Mouse (Mus musculus): ENCODE measurements at regions not wholly inside any gene's neighbourhood (a gene's known extent, or its start where the extent isn't known, plus 50 kb on each side); places are given as distances from the start of the nearest gene placed in this dataset.

DNA sequence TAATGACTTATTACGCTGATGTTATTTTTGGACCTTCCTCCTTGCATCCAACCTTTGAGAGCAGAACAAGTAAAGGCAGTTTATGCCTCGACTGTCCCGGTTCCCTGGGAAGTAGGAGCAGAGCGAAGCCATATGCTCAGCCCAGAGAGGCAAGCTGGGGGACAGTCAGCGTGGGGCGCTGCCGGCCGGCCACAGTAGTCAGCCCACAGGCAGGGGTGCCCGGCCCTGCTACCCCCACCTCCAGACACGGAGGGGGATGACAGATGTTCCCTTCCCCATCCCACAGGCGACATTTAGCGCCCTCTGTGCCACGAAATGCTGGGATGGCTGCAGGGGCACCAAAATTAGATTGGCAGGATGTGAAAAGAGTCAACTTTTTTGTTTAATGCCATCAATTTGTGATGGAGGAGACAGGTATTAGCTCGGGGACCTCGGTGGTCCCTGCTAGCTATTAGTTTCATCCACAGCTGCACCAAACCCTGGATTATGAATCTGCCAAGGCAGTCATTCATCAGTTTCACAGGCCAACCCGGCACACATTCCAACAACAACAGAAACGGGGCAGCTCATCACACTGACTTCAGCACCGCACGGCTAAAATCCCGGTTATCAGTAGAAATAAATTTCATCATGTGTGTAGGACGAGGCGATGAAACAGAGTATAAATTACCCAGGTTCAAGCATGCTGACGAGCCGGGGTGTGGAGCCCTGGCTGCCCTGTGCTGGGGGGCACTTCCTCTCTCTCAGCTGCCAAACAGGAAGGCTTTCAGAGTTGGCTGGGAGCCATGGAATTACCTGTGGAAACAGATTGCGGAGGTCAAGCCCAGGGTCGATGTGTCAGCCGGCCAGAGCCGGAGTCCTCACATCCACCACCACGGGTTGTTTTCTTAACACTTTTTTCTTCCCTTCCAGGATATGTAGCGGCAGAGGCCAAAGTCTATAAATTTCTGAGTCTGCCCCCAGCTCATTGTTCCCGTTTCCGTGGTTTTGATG, 392.3 kb upstream of the Mgmt start:
- DNase-seq (ENCODE audit: low spot score in 2 of 2): no peak

DNA sequence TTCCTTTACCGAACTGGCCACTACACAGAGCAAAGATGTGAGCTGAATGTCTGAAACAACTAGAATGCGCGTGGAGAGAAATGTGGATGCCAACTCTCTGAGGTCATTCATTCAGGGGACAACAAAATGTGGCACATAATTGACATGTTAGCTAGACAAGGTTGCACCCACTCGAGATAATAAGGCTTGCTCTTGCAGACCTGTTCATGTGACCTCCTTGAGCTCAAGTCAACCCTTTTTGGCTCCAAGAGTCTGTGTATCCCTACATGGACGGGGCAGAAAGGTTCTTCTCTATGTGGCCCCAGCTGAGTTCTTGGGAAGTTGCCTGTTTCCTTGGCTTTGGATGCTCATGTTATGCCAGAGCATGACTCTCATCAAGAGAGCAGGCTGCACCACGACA, 383.0 kb upstream of the Mgmt start:
- DNase-seq (ENCODE audit: low spot score in 2 of 2): no peak

DNA sequence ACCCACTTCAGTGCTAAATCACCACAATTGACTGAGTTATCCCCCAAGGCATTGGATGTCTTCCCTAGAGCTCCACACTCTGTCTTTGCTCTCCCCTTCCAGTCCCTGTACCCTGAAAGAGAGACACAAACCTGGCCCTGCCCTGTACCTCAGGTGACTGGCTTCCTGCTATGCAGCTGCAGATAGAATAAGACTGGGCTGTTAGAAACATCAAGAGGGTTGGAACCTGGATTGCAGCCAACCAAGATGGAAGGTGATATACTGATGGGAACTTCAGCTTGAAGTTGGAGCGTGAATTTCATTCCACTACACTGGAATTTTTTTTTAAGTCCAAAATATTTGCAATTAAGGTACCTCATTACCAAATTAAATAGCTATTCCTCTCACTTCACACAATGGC, 379.0 kb upstream of the Mgmt start:
- DNase-seq (ENCODE audit: low spot score in 2 of 2): no peak

DNA sequence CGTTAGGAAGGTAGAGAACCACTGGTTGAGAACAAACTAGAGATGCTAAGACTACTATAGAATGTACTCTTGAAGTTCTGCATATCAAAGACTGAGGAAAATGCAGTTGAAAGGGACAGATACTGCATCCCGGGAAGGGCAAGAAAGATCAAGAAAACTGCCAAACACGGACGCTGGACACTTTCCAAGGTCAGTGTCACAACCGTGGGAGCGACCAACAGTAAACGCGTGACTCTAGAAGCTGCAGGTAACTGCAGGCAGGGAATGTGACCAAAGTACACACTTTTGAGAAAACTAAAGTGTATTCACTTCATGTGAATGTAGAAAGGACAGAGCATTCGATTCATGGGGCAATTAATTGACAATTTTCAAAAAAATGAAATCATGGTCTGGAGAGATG, 368.6 kb upstream of the Mgmt start:
- DNase-seq (ENCODE audit: low spot score in 2 of 2): no peak

DNA sequence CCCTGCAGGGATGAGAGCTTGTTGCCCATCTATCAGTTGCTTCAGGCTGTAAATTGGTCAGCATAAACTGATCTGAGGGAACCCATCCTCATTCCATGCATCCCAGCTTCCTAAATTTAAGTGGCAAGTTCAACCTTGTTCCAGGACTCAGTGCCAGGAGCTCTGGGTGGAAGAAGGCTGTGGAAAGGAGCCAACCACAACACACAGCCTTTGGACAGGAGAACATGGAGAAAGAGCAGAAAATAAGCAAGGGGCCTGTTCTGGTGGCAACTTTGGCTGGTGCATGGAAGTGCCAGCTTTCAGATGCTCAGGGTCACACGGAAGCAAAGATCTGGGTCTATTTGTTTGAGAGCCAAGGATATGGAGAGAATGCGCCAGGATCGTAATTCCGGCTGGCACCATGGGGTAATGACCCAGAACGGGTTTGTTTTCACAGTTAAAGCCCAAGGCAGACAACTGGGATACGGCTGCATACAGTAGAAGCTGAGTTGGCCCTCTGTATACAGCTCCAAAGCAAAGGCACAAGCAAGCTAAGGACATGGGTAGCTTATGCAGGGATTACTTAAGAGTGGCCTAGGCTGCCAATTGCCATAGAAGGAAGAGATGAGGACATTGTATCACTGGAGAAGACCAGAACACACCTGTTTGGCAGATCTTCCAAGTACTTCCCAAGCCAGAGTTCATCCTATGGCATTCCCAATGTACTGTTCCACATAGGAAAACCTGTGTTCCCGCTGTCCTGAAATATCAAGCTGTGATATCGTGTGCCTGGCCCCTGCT, 364.2 kb upstream of the Mgmt start:
- DNase-seq (ENCODE audit: low spot score in 2 of 2): no peak

DNA sequence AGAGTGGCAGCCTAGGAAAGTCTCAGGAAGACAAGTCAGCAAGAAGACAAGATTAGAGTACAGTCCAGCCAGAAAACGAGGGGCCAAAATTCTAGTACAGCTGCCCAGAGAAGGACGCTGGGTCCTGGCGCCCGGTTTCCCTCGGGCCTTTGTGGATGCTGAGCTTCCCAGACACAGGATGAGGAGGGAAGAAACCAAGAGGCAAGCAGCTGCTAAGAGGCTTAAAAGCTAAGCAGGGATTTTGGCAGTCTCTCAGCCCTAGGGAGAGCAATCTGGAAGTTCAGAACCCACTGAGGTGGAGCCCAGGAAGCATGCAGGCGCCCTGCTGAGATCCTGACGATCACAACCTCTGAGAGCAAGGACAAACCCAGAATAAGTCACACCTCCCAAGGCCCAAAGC, 363.1 kb upstream of the Mgmt start:
- DNase-seq (ENCODE audit: low spot score in 2 of 2): no peak

GRCm38 (mm10) chr7:136541876-136542655, 352.3 kb upstream of the Mgmt start:
- DNase-seq (ENCODE audit: low spot score in 2 of 2): no peak

DNA sequence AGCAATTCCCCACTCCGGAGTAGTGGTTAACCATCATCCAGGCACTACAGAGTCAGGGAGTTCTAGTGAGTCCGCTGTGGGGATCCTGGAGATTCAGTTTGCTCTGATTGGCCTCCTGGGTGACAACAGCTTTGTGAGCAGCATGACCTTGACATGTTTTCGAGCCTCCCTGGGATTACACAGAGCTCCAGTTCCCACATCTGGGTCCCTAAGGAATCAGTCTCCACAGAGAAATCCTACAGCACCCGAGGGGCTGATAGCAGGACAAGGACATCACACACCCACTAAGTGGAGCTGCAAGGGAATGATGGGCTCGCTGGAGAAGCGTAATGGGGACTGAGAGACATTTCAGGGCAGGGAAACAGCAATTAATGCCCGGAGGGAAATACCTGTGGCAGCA, 351.5 kb upstream of the Mgmt start:
- DNase-seq (ENCODE audit: low spot score in 2 of 2): no peak

DNA sequence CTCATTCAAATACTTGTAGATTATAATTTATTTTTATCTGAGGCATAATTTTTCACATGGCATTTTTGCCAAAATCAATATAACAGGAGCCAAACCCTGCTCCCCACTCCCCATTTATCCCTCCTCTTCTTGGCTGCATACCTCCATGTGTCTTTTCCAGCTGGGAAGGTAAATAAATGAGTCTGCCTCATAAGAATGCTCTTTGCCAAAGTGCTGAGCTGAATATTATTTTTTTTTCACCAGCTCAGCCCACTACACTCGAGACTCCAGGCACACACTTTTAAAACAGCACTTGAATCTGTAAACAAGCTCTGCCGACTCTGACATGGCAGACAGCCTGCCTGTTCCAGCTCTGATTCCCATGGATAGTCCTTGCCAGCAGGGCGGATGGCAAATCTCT, 346.6 kb upstream of the Mgmt start:
- peak in 1 of 2 experiments; percentile 16 for DNase-seq (ENCODE audit: low spot score in 2 of 2)

- DNase-seq (ENCODE audit: low spot score in 2 of 2): no peak
Measured at GRCm38 (mm10) chr7:136556436-136556835, 338.0 kb upstream of the Mgmt start.

DNA sequence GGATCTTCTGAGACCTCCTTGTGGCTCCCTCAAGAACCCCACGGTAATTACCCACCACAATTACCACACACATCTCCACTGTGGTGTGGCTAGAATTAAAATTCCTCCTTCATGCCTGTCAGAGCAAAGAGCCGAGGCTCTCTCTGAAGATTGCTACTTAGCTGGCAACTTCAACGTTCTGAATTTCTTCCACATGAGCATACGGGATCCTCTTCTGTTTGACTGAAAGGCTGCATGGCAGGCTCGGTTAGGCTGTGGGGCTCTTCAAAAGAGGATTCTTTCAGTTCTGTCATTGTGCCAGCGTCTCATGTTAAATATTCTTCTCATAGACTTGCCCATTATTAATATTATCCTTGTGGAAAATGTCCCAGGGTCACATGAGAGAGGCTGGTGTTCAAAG, 334.9 kb upstream of the Mgmt start:
- DNase-seq (ENCODE audit: low spot score in 2 of 2): no peak

- DNase-seq (ENCODE audit: low spot score in 2 of 2): no peak
Measured at GRCm38 (mm10) chr7:136570911-136571310, 323.5 kb upstream of the Mgmt start.

DNA sequence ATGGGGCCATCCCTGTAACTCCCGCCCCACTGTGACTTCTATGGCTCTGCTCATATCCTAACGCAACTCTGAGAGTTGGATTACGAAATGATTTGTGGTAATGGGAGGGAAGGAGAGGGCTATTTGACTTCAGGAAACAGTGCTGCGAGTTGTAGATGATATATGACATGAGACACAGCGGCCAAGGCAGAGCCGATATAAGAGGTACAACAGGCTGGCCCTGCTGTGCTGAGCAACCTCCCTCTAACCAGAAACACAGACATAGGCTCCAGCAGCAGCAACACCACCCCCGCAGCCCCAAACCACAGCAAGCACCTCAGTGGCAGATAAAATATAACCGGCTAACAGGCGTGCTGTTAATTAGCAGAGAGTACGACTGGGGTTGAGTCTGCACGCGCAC, 312.5 kb upstream of the Mgmt start:
- DNase-seq (ENCODE audit: low spot score in 2 of 2): no peak

GRCm38 (mm10) chr7:136584361-136584760, 310.1 kb upstream of the Mgmt start:
- no peak for DNase-seq (ENCODE audit: low spot score in 2 of 2)

DNA sequence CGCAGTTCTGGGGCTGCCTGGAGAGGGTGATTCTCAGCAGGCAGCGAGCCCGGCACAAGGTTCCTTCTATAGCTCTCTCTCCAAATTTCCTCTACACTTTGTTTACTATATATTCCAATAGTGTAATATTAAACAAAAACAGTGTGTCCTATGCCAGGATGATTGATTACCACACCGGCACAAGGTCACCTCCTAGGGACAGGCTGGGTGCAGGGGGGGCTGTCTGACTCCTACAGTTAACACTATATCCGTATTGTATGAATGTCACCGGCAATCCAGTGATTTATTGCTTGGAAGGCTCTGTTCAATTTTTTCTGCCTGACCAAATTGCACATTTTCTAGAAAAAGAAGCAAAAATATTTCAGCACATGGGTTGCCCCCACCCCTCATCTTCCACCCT, 305.9 kb upstream of the Mgmt start:
- DNase-seq (ENCODE audit: low spot score in 2 of 2): no peak

DNA sequence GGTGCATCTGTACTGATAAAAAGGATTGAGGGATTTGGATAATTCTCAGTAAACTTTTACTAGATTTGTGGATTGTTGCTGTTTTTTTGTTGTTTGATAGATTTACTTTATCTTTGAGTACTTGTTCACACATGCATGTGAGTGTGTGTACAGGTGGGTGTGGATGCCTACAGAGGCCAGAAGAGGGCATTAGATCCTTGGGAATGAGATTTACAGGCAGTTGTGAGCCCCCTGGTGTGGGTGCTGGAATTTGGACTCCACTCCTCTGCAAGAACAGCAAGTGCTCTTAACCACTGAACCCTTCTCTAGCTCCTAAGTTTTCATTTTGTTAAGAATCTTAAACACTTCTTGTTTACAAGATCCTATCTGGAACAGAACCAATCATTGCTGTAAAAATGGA, 303.5 kb upstream of the Mgmt start:
- DNase-seq (ENCODE audit: low spot score in 2 of 2): no peak

DNA sequence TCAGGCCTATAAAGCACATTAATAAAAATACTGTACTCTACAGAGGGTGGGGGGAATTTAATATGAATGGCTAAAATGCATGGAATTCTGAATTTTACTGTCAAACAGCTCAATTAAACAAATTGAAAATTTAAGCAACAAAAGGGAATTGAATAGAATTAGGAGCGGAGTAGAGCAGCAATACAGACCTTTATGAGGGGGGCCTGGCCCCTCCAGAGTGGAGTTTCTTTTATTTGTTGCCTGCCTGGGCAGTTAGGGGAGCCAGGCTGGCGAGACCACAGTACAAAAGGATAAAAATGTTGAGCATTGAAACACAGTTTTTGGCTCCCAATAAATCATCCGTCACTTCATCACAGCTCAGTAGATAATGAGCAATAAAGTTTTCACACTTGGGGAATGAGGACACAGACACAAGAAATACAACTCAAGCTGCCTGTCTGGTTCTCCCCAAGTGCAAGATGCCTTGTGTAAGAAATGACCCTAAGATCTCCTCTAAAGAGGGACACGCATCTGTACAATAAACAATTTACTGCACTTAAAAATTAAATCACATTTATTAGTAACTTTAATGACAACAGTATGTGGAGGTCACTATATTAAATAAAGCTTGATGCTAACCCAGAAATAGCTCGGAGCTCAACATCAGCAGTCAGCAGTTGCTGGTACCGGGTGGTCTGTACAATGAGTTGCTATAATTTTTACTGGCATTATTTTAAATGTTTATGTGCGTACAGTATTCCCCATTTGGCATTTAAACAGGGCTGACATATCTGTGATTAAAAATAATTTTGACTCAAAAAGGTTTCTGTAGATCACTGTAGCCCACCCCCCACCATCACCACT, 286.9 kb upstream of the Mgmt start:
- no peak for DNase-seq (ENCODE audit: low spot score in 2 of 2)

GRCm38 (mm10) chr7:136613496-136613895, 280.9 kb upstream of the Mgmt start:
- no peak for DNase-seq (ENCODE audit: low spot score in 2 of 2)

- DNase-seq (ENCODE audit: low spot score in 2 of 2): no peak
Measured at GRCm38 (mm10) chr7:136624496-136624895, 269.9 kb upstream of the Mgmt start.

DNA sequence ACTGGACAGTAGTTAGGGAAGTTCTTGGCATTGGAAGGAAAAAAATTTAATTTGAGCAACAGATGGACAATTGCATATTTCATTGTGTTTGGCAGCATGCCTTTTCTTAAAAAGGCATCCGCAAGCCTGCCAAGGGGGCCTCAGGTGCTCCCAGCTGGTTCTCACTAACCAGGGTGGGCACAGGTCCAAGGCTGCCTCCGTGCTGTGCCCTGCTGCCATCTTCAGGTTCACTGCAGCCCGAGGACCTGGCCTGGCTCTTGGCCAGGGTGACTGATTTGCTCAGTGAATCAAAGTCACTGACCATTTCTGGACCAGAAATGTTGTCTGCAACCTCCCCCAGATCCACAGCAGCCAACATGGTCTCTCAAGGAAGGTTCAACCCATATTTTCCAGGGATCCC, 263.3 kb upstream of the Mgmt start:
- peak; percentile 6 to 8 for DNase-seq (ENCODE audit: low spot score in 2 of 2)

- no peak for DNase-seq (ENCODE audit: low spot score in 2 of 2)
Measured at GRCm38 (mm10) chr7:136640160-136640559, 254.3 kb upstream of the Mgmt start.

Measured in layer of hippocampus, postnatal 14 days (tissue).